Mouse (Mus musculus) midbrain, embryonic 14.5 days (tissue): Measurements from ENCODE around the gene Ubqln2. TPM values are rescaled to one million over a fixed set of nuclear protein-coding genes. Genes with fewer than 3 reads are reported as not detected.
A peak's percentile ranks its signal among the peaks of the same experiment; 100 is the strongest.

Experiments
- ATAC-seq: fragments of 200-750 bp; cut with Nextera tagmentation; 2 replicates; pipeline ENCODE4 v1.8.0; 2017; ENCODE audit warnings: moderate number of reproducible peaks, moderate library complexity; ENCODE audit not compliant: low FRiP score, low TSS enrichment
- DNase-seq: peaks from one replicate; pipeline ENCODE4 v3.0.0-alpha.2; 2015
- H3K27ac ChIP-seq: fragments of 300-500 bp; sonication (generic); replicated peaks from 2 replicates; pipeline ENCODE4 v1.5.1; 2014; ENCODE audit warnings: mild to moderate bottlenecking, low read depth, low read length, moderate library complexity
- H3K27me3 ChIP-seq: fragments of 300-500 bp; sonication (generic); 2 replicates; pipeline ENCODE4 v1.6.1; 2014; ENCODE audit warnings: low read length, control low read depth, mixed read lengths; ENCODE audit not compliant: control insufficient read depth, insufficient read depth
- H3K36me3 ChIP-seq: fragments of 300-500 bp; sonication (generic); 2 replicates; pipeline ENCODE4 v1.6.1; 2014; ENCODE audit warnings: low read length, control low read depth; ENCODE audit not compliant: control insufficient read depth, insufficient read depth
- H3K4me1 ChIP-seq: fragments of 300-500 bp; sonication (generic); 2 replicates; pipeline ENCODE4 v1.6.1; 2014; ENCODE audit warnings: mild to moderate bottlenecking, antibody characterized with exemption, low read length, control low read depth; ENCODE audit not compliant: control insufficient read depth, insufficient read depth
- H3K4me2 ChIP-seq: fragments of 300-500 bp; sonication (generic); 2 replicates; pipeline ENCODE4 v1.6.1; 2014; ENCODE audit warnings: mild to moderate bottlenecking, low read length, moderate library complexity
- H3K4me3 ChIP-seq: fragments of 300-500 bp; sonication (generic); replicated peaks from 2 replicates; pipeline ENCODE4 v1.5.1; 2014; ENCODE audit warnings: low read depth, low read length
- H3K9ac ChIP-seq: fragments of 300-500 bp; sonication (generic); replicated peaks from 2 replicates; pipeline ENCODE4 v1.6.1; 2014; ENCODE audit warnings: mild to moderate bottlenecking, low read length, moderate library complexity
- H3K9me3 ChIP-seq: fragments of 300-500 bp; sonication (generic); 2 replicates; pipeline ENCODE4 v1.6.1; 2016; ENCODE audit warnings: low read length, control low read depth, mixed read lengths; ENCODE audit not compliant: control insufficient read depth
- WGBS: fragments of 180-500 bp; shearing (Covaris S2); extraction: QIAGEN DNeasy Blood & Tissue Kit; methylation state at CpG from one replicate; pipeline ENCODE4 v1.1.7; 2014; 5-methylcytosine and 5-hydroxymethylcytosine counted together
- polyA plus RNA-seq: library from polyadenylated mRNA; unstranded; fragments of >200 nt; fragmentation: Nextera tagmentation; extraction: Ambion mirVana; gene quantifications from 2 replicates; pipeline ENCODE4 v1.2.1, GENCODE M21; 2014

Gene Ubqln2
- polyA plus RNA-seq, 1 experiment from 2014 or later = 79.3 TPM

DNA sequence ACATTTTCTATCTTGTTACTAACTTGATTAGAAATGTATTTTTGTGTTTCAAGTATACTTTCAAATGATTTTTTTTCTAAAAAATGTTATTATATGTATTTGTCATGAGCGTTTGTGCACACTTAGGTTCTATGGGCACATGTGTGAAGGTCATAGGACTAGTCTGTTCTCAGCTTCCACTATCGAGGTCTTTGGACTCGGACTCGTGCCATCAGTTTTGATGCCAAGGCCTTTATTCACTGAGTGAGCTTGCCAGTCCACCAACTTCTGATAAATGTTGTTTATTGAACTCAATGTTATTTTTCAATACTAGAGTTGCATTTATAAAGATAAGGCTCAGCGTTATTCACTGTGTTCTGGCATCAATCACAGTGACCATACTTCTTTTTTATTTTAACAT is 17.5 kb downstream of the Ubqln2 start:
- Histone ChIP-seq H3K36me3 (no peaks in the 10 kb centered on the region), H3K4me3 (no peak overlapping the region), H3K27me3 (no peaks in the 10 kb centered on the region), H3K27ac (no peak overlapping the region), H3K4me1 (no peaks in the 10 kb centered on the region), H3K9ac (no peak overlapping the region), H3K9me3 (no peaks in the 10 kb centered on the region), H3K4me2 (no peak overlapping the region)
- no peak for ATAC-seq
- no peak for DNase-seq
- WGBS = 90% methylated on average over 5 of the region's 5 CpGs

DNA sequence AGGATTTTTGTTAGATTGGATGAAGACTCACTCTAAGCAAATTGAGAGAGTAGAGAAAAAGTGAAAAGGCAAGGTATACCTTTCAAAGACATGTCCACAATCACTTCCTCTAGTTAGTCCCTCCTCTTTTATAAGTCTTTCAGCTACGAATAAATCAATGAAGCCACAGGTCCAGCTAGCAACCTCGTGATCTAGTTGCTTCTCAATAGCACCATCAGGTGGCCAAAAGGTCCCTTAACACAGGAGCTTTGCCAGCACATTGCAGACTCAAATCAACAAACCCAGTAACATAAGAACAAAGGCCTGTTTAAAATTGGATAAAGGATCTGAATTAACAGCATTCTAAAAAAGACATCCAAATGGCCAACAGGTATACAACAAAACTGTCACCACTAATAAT is 30.4 kb downstream of the Ubqln2 start:
- peak; percentile 50; the same call in 1 of the 2 replicates for ATAC-seq
- no peak overlapping the region for H3K9ac ChIP-seq
- no peaks in the 10 kb centered on the region for H3K36me3 ChIP-seq
- 14% methylated on average over 2 of the region's 2 CpGs for WGBS
- no peaks in the 10 kb centered on the region for H3K4me1 ChIP-seq
- no peak overlapping the region for H3K4me2 ChIP-seq
- peak; percentile 78 for DNase-seq
- H3K27me3 ChIP-seq = no peaks in the 10 kb centered on the region
- no peak overlapping the region for H3K4me3 ChIP-seq
- H3K27ac ChIP-seq = no peak overlapping the region
- no peaks in the 10 kb centered on the region for H3K9me3 ChIP-seq

Other genes with a start within 250 kb of the Ubqln2 start
- gene Cypt3, start 60.4 kb downstream of the Ubqln2 start, polyA plus RNA-seq = not detected in 2 replicates
- gene Kctd12b, start 198.2 kb downstream of the Ubqln2 start, polyA plus RNA-seq = 2.7 and 5.1 TPM in 2 replicates
- 145 and 169 TPM in 2 replicates for gene Nbdy, start 225.4 kb downstream of the Ubqln2 start, polyA plus RNA-seq